Mouse (Mus musculus) adrenal gland, postnatal 25 days (tissue): ENCODE results near the gene St6galnac3. TPM values are rescaled to one million over a fixed set of nuclear protein-coding genes. Genes with fewer than 3 reads are reported as not detected.

Experiments
- microRNA-seq, 2 experiments: library from miRNA; unstranded; fragments of <30 nt; microRNA quantifications; one replicate each; pipeline ENCODE4 v1.2.0; 2021
- total RNA-seq: library from RNA; stranded (reverse); gene quantifications from 2 replicates; pipeline ENCODE4 v1.2.3, GENCODE M21; 2021

Gene St6galnac3
- total RNA-seq, 1 experiment from 2014 or later: 10.4 TPM

Small RNA genes lying within 50 kb of the gene (microRNA-seq; reads per million reads assigned to microRNA genes)
- gene Gm27405: 0 reads per million in 2 experiments

Other genes with a start within 250 kb of the St6galnac3 start
- not detected in 2 replicates for gene Asb17, start 119.0 kb upstream of the St6galnac3 start, total RNA-seq
- 0.33 and 0.38 TPM in 2 replicates for gene Msh4, start 181.0 kb upstream of the St6galnac3 start, total RNA-seq
- gene Rabggtb, start 187.8 kb upstream of the St6galnac3 start, total RNA-seq: 78.1 and 98.5 TPM in 2 replicates
- gene Acadm, start 219.5 kb upstream of the St6galnac3 start, total RNA-seq: 686 and 739 TPM in 2 replicates
- gene Slc44a5, start 248.3 kb upstream of the St6galnac3 start, total RNA-seq: not detected in 2 replicates